3 mouse cellular contexts compared by ENCODE assay signal in the genomic region with DNA sequence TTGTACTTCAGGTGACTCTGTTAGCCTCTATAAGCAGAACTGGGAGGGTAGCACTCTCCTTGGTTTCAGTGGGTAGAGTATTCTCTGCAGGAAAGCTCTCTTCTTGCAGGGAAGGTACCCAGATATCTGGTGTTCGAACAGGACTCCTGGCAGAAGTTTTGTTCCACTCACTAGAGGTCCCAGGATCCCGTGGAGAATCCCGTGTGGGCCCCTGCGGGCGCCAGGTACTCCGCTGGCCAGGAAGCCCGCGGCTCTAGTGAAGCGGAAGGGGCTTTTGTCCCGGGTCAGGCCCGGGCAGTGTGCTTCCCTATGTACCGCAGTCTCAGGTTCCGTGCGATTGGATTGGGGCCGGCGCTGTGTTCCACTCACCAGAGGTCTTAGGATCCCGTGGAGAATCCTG.
DNase-seq lines count a peak whose midpoint lies in the region; ATAC-seq and TF ChIP-seq lines count a peak whose summit lies in the region.
"Not testable (repeated sequence)": the region's sequence is repeated elsewhere in the genome, so short reads cannot be mapped to it uniquely, and the experiment has no call there.

No protein-coding gene starts in this region.

- DNase-seq in Patski (ENCODE audit: low read depth, low spot score): peak; percentile 27
- DNase-seq in R1 (ENCODE audit: low read depth, low spot score): peak; percentile 1
- DNase-seq in ZHBTc4 (ENCODE audit: low read depth, low spot score): peak; percentile 1

- in situ Hi-C loops in Patski (cut with MboI; ENCODE audit: low pct_unique_long_range_greater_than_20kb): not testable (repeated sequence)

- H3K27me3 ChIP-seq in Patski: not testable (repeated sequence)

- CTCF ChIA-PET in Patski (lab: Charles Lee): not testable (repeated sequence)

- POLR2A ChIA-PET in Patski (lab: Charles Lee): not testable (repeated sequence)

- ATAC-seq in Patski: peak; percentile 95

- not testable (repeated sequence) for TF ChIP-seq CTCF in Patski (IDR thresholded peaks at IDR 0.05)
